ENCODE assay signal across 19 mouse cellular contexts in the genomic region with DNA sequence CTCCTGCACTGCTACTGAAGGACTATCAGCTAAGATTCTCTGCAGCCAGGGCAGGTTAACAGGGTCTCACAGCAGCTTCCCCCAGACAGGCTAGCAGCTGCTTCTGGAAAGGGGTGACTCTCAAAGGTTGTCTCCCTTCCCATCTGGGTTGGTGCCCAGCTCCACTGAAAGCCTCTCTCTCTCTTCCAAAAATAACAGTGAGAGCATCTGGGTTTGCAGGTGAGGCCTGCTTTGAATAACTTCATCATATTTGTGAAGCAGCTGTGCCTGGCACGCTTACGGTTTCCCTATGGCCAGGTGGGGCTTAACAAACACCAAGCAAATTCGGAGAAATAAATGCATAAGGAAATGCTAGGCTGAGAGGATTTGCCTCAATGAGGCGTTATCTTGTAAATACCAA. TPM values are rescaled to one million over a fixed set of nuclear protein-coding genes. Genes with fewer than 3 reads are reported as not detected.
DNase-seq lines count a peak whose midpoint lies in the region; ATAC-seq and TF ChIP-seq lines count a peak whose summit lies in the region.
"Had no signal": no experiment of that assay in that cellular context is flagged by ENCODE, and none has a peak within 500 bp of the region (broad histone marks: within the 10 kb centered on the region; RNA-seq: fewer than 3 reads in every experiment).

No protein-coding gene starts in this region.

- peaks cover 52% of the 10 kb centered on the region for H3K4me1 ChIP-seq in heart, embryonic 13.5 days
- H3K4me1 ChIP-seq in heart, embryonic 11.5 days (ENCODE audit: control insufficient read depth, insufficient read depth, low read length), result peaks cover 19% of the 10 kb centered on the region
- H3K4me1 ChIP-seq in kidney, postnatal 0 days (replicated peaks; ENCODE audit: insufficient read depth, low read length), result peaks cover 24% of the 10 kb centered on the region
- peaks cover 27% of the 10 kb centered on the region for H3K4me1 ChIP-seq in kidney, embryonic 15.5 days
- peaks cover 31% of the 10 kb centered on the region for H3K4me1 ChIP-seq in neural tube, embryonic 15.5 days

- H3K27ac ChIP-seq in heart, embryonic 13.5 days (replicated peaks), result no peak overlapping the region
- no peak overlapping the region for H3K27ac ChIP-seq in heart, embryonic 11.5 days (ENCODE audit: low read depth, low read length)
- 0 out of 2 replicates have a peak overlapping the region, but pooled peaks have one; percentile 3 for H3K27ac ChIP-seq in kidney, postnatal 0 days
- no peak overlapping the region for H3K27ac ChIP-seq in kidney, embryonic 15.5 days
- peak overlapping the region; percentile 41; the same call in 1 of the 2 replicates for H3K27ac ChIP-seq in neural tube, embryonic 15.5 days (replicated peaks)
- H3K27ac ChIP-seq: embryonic facial prominence, embryonic 13.5 days; midbrain, embryonic 12.5 days; stomach, embryonic 15.5 days had no signal

- no peaks in the 10 kb centered on the region for H3K9me3 ChIP-seq in heart, embryonic 13.5 days
- H3K9me3 ChIP-seq in heart, embryonic 11.5 days (replicated peaks; ENCODE audit: control insufficient read depth, low read length), result no peaks in the 10 kb centered on the region
- H3K9me3 ChIP-seq in kidney, postnatal 0 days (replicated peaks; ENCODE audit: low read length), result no peaks in the 10 kb centered on the region
- H3K9me3 ChIP-seq in kidney, embryonic 15.5 days (replicated peaks), result no peaks in the 10 kb centered on the region
- H3K9me3 ChIP-seq in neural tube, embryonic 15.5 days (replicated peaks), result no peaks in the 10 kb centered on the region
- H3K9me3 ChIP-seq: embryonic facial prominence, embryonic 13.5 days; midbrain, embryonic 12.5 days; stomach, embryonic 15.5 days had no signal

- no peak overlapping the region for H3K4me3 ChIP-seq in heart, embryonic 13.5 days
- H3K4me3 ChIP-seq in heart, embryonic 11.5 days (ENCODE audit: low read depth, low read length), result no peak overlapping the region
- H3K4me3 ChIP-seq in kidney, postnatal 0 days (replicated peaks; ENCODE audit: low read depth, low read length), result no peak overlapping the region
- H3K4me3 ChIP-seq in kidney, embryonic 15.5 days (replicated peaks), result no peak overlapping the region
- H3K4me3 ChIP-seq in neural tube, embryonic 15.5 days (replicated peaks), result no peak overlapping the region
- H3K4me3 ChIP-seq: embryonic facial prominence, embryonic 13.5 days; midbrain, embryonic 12.5 days; stomach, embryonic 15.5 days had no signal

- no peak for ATAC-seq in heart, embryonic 13.5 days (ENCODE audit: extremely low read depth, insufficient number of reproducible peaks, low FRiP score, low TSS enrichment)
- no peak for ATAC-seq in heart, embryonic 11.5 days (replicated peaks; ENCODE audit: insufficient number of reproducible peaks, low FRiP score, low TSS enrichment)
- no peak for ATAC-seq in kidney, postnatal 0 days (replicated peaks; ENCODE audit: low FRiP score, low read depth)
- ATAC-seq in kidney, embryonic 15.5 days (replicated peaks; ENCODE audit: low FRiP score), result no peak
- no peak for ATAC-seq in neural tube, embryonic 15.5 days (ENCODE audit: low FRiP score)
- ATAC-seq: activated CD4-positive, CD25-positive, alpha-beta regulatory T cell, adult 4 months; forebrain, postnatal 0 days; inflammation-experienced regulatory T-cells, adult 6 months had no signal

- no peak for DNase-seq in kidney, postnatal 0 days (ENCODE audit: low spot score)
- DNase-seq in neural tube, embryonic 10.5 days (ENCODE audit: extremely low spot score, low spot score), result no peak
- peak; percentile 21 for DNase-seq in skeletal muscle tissue, adult 2 months (ENCODE audit: low read depth, low spot score)
- no peak for DNase-seq in testis, postnatal 14 days (ENCODE audit: low spot score)
- DNase-seq: cerebellum, adult 8-10 months; forebrain, postnatal 0 days; lung, adult 2 months; spleen, adult 18-20 months had no signal

- H3K36me3 ChIP-seq in heart, embryonic 13.5 days, result no peaks in the 10 kb centered on the region
- no peaks in the 10 kb centered on the region for H3K36me3 ChIP-seq in heart, embryonic 11.5 days (ENCODE audit: control insufficient read depth, insufficient read depth, low read length)
- H3K36me3 ChIP-seq in kidney, postnatal 0 days (ENCODE audit: insufficient read depth, low read length), result no peaks in the 10 kb centered on the region
- H3K36me3 ChIP-seq in kidney, embryonic 15.5 days, result no peaks in the 10 kb centered on the region
- no peaks in the 10 kb centered on the region for H3K36me3 ChIP-seq in neural tube, embryonic 15.5 days
- H3K36me3 ChIP-seq: embryonic facial prominence, embryonic 13.5 days; midbrain, embryonic 12.5 days; stomach, embryonic 15.5 days had no signal

- no peak overlapping the region for H3K4me2 ChIP-seq in heart, embryonic 13.5 days
- no peak overlapping the region for H3K4me2 ChIP-seq in heart, embryonic 11.5 days
- H3K4me2 ChIP-seq in kidney, postnatal 0 days (ENCODE audit: low read length), result no peak overlapping the region
- H3K4me2 ChIP-seq in kidney, embryonic 15.5 days, result no peak overlapping the region
- H3K4me2 ChIP-seq in neural tube, embryonic 15.5 days, result no peak overlapping the region
- H3K4me2 ChIP-seq: embryonic facial prominence, embryonic 13.5 days; liver, embryonic 11.5 days; midbrain, embryonic 12.5 days; stomach, embryonic 15.5 days had no signal

- no peak for TF ChIP-seq CTCF in kidney, postnatal 0 days (IDR thresholded peaks at IDR 0.05; ENCODE audit: low read depth)

- H3K27me3 ChIP-seq in heart, embryonic 13.5 days (replicated peaks), result no peaks in the 10 kb centered on the region
- H3K27me3 ChIP-seq in heart, embryonic 11.5 days (ENCODE audit: control insufficient read depth, insufficient read depth, low read length), result no peaks in the 10 kb centered on the region
- no peaks in the 10 kb centered on the region for H3K27me3 ChIP-seq in kidney, postnatal 0 days (ENCODE audit: insufficient read depth, low read length)
- no peaks in the 10 kb centered on the region for H3K27me3 ChIP-seq in kidney, embryonic 15.5 days
- no peaks in the 10 kb centered on the region for H3K27me3 ChIP-seq in neural tube, embryonic 15.5 days (replicated peaks)
- H3K27me3 ChIP-seq: embryonic facial prominence, embryonic 13.5 days; midbrain, embryonic 12.5 days; Patski; stomach, embryonic 15.5 days had no signal

- WGBS in heart, embryonic 13.5 days, result 77% methylated on average over 4 of the region's 4 CpGs
- 74% methylated on average over 4 of the region's 4 CpGs for WGBS in heart, embryonic 11.5 days (ENCODE audit: insufficient replicate concordance)
- 82% methylated on average over 4 of the region's 4 CpGs for WGBS in kidney, postnatal 0 days
- WGBS in kidney, embryonic 15.5 days, result 91% methylated on average over 4 of the region's 4 CpGs
- 83% methylated on average over 4 of the region's 4 CpGs for WGBS in neural tube, embryonic 15.5 days

- peak overlapping the region; percentile 37; the same call in 1 of the 2 replicates for H3K9ac ChIP-seq in heart, embryonic 13.5 days
- no peak overlapping the region for H3K9ac ChIP-seq in heart, embryonic 11.5 days (ENCODE audit: low read depth, low read length)
- H3K9ac ChIP-seq in kidney, postnatal 0 days (ENCODE audit: low read depth, low read length), result no peak overlapping the region
- H3K9ac ChIP-seq in kidney, embryonic 15.5 days, result no peak overlapping the region
- H3K9ac ChIP-seq in neural tube, embryonic 15.5 days (replicated peaks), result no peak overlapping the region
- H3K9ac ChIP-seq: embryonic facial prominence, embryonic 13.5 days; forebrain, postnatal 0 days; midbrain, embryonic 12.5 days; stomach, embryonic 15.5 days had no signal

RNA-seq across cellular contexts. Expression of a gene that starts 58.5 kb away (rescaled TPM):
- 68.0 and 75.9 TPM in 2 replicates for polyA plus RNA-seq in heart, embryonic 13.5 days (2015; fragmentation: Nextera tagmentation; extraction: Ambion mirVana)
- 62.0 and 68.7 TPM in 2 replicates for polyA plus RNA-seq in heart, embryonic 11.5 days (2014; fragmentation: Nextera tagmentation; extraction: Ambion mirVana)
- 96.7 and 102 TPM in 2 replicates for polyA plus RNA-seq in kidney, postnatal 0 days (2015; fragmentation: Nextera tagmentation; extraction: Ambion mirVana)
- 84.9 and 86.8 TPM in 2 replicates for polyA plus RNA-seq in kidney, embryonic 15.5 days (2015; fragmentation: Nextera tagmentation; extraction: Ambion mirVana)
- polyA plus RNA-seq in neural tube, embryonic 15.5 days (2015; fragmentation: Nextera tagmentation; extraction: Ambion mirVana), result 111 and 118 TPM in 2 replicates

Comparison
In these comparisons a context has a peak if more than half of its experiments do, and no peak if none do; other contexts are left out.
1. H3K27ac ChIP-seq: peak in kidney, postnatal 0 days (single experiment) and neural tube, embryonic 15.5 days (single experiment); none in heart, embryonic 13.5 days (single experiment), heart, embryonic 11.5 days (single experiment) and kidney, embryonic 15.5 days (single experiment).